Mouse (Mus musculus) G1E-ER4 (cell line): Measurements from ENCODE around the gene Dnhd1. TPM values are rescaled to one million over a fixed set of nuclear protein-coding genes. Genes with fewer than 3 reads are reported as not detected.

ENCODE experiments used
- GATA1 ChIP-seq: IDR thresholded peaks from one replicate; pipeline ENCODE4 v1.8.0; 2012; ENCODE audit warnings: low read length, inconsistent platforms
- polyA plus RNA-seq: library from polyadenylated mRNA; stranded (reverse); fragments of >175 nt; gene quantifications from 2 replicates; pipeline ENCODE4 v1.2.3, GENCODE M21; 2012

Gene Dnhd1
- polyA plus RNA-seq, 1 experiment = not detected

GRCm38 (mm10) chr7:105634272-105634920, 16.2 kb upstream of the Dnhd1 start:
- no peak for TF ChIP-seq GATA1

GRCm38 (mm10) chr7:105635726-105636125, 14.9 kb upstream of the Dnhd1 start:
- no peak for TF ChIP-seq GATA1

GRCm38 (mm10) chr7:105638776-105639175, 11.9 kb upstream of the Dnhd1 start:
- TF ChIP-seq GATA1 = no peak

DNA sequence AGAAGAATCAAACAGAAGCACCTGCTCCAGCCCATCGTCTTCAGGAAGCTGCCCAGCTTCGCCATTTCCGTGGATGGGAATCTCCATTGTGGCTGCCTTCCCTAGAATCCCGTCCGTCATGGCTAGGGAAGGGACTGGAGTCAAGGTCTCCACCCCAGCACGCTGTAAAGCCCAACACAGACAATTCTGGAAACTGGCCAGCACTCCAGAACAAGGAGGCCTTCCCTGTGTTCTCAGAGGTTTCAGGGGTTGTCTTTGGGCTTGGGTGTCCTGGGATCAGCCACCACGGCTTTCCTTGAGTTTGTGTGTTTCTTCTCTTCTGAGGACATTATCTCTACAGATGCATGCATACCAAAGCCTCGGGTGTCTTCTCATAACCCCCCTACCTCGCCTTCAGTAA, 11.3 kb upstream of the Dnhd1 start:
- TF ChIP-seq GATA1 = no peak

- TF ChIP-seq GATA1 = no peak
Measured at GRCm38 (mm10) chr7:105639756-105640155, 10.9 kb upstream of the Dnhd1 start, which contains the start of gene Timm10b. Gene Timm10b, plus strand, starts transcription at chr7:105640056.

DNA sequence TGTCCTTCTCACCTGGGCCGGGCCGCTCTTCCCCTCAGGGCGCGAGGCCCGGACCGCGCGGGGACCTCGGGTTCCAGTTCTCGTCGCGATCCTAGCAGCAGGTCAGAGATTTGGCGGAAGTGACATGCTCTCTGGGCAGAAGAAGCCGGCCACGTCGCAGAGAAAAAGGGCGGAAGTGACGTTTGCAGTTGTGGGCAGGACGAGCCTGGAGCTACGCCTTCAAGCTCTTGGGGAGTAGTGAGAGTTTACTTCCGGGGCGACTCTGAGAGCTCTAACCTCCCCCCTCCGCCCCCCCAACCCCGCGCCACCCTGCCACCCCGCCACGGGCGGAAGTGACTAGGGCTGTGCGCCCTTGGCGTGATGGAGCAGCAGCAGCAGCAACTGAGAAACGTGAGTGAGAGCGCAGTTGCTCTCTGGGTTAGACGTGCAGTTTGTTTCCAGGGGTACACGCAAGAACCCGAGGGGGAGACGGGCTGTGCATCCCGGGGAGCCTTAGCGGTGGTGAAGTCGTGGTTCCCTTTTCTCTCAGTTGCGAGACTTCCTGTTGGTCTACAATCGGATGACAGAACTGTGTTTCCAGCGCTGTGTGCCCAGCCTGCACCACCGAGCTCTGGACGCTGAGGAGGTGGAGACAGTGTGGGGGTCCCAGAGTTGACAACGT, 10.3 kb upstream of the Dnhd1 start, which contains the start of the genes Arfip2 and Gm45799:
Gene Arfip2, minus strand, starts transcription at position 184 of the 661 bp plus-strand sequence.
Gene Gm45799, plus strand, starts transcription at position 320 of the 661 bp plus-strand sequence.
- TF ChIP-seq GATA1 = no peak

DNA sequence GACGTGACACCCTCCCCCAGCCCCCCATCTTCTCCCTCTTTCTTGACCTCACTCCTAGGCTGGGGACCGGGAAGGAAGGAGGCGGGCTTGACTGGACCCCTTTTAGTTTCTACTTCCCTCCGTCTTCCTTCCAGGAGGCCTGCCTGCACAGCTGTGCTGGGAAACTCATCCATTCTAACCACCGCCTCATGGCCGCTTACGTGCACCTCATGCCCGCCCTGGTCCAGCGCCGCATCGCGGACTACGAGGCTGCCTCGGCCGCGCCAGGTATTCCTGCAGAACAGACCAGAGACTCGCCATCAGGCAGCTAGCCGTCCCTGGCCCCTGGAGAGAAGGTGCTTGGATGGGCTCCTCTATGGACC, 9.8 kb upstream of the Dnhd1 start:
- TF ChIP-seq GATA1 = no peak

DNA sequence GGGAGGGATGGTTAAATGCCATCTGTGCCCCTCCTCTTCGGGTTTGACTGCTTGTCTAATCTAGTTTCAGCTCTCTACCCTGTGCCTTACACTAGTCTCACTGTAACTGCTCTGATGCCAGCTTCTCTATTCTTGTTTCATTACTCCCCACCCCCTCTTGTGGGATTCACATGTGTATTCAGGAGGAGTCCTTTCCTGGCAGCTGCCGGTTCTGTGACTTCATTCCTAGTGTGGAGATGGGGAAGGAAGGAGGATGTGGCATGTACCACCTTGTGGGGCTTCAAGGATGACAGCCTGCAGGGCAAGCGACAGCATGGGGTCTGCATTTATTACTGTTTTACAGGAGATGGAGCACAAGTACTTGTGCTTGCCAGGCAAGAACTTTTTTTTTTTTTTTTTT, 8.7 kb upstream of the Dnhd1 start:
- no peak for TF ChIP-seq GATA1

DNA sequence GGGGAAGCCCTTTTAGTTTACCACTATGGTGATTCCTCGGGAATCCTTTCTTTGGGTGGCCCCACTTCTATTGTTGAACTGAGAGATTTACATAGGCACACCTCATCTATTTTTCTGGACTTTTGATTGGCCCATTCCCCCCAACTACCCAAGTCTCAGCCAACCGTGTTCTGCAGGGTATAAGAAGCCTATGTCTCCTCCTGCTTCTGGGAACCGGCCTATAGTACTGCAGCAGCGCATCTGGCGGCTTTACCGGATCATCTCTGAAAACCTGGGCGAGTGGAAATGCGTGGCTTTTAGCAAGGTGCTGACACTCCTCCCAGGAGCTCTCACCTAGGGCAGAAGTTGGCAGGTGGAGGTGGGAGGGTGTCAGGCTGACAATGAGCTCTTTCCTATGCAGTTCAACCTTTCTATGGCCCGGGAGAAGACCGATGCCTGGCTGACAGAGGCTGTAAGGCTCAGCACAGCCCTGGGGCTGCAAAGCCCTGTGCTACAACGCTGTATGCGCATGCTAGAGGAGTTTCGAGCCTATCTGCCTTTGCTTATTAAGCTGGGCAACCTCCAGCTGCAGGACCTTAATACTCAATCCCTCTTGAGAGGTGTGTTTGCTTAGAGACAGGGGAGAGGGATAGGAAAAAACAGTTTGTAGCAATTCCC, 35.0 kb downstream of the Dnhd1 start:
- TF ChIP-seq GATA1 = no peak

DNA sequence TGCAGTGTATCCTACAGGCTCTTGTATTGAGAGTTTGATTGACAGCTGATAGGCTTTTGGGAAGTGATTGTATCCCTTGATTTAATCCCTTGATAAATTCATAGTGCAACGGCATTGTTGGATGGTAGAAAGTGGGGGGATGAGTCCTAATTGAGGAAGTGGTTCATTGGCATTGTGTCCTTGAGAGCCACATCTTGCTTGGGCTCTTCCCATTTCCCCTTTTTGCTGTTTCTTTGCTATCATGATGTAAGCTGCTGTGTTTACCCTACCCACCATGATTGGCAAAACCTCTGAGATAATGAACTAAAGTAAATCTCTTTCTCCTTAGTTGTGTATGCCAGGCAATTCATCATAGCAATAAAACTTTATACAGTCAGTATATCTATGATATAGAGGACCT, 40.2 kb downstream of the Dnhd1 start:
- TF ChIP-seq GATA1 = no peak

- TF ChIP-seq GATA1 = no peak
Measured at GRCm38 (mm10) chr7:105703184-105703583, 52.6 kb downstream of the Dnhd1 start.

- no peak for TF ChIP-seq GATA1
Measured at GRCm38 (mm10) chr7:105703816-105704215, 53.2 kb downstream of the Dnhd1 start.

DNA sequence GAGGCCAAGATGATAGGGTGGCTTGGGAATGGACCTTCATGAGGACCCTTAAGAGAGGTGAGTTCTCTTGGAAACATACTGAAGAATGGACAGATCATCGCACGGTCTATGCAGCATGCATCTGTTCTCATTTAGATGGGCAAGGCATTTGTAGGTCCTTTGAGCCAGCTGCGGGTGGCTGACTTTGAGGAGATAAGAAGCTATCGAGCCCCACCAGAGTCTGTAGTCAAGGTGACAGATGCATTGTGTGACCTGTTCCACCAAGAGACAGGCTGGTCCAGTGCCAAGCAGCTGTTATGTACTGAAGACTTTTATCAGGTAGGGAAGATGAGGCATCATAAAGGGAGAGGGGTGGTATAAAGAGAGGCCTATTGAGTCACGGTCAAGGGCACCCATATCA, 58.1 kb downstream of the Dnhd1 start:
- no peak for TF ChIP-seq GATA1

GRCm38 (mm10) chr7:105715366-105715765, 64.7 kb downstream of the Dnhd1 start:
- TF ChIP-seq GATA1 = no peak

GRCm38 (mm10) chr7:105721916-105722315, 71.3 kb downstream of the Dnhd1 start:
- no peak for TF ChIP-seq GATA1

DNA sequence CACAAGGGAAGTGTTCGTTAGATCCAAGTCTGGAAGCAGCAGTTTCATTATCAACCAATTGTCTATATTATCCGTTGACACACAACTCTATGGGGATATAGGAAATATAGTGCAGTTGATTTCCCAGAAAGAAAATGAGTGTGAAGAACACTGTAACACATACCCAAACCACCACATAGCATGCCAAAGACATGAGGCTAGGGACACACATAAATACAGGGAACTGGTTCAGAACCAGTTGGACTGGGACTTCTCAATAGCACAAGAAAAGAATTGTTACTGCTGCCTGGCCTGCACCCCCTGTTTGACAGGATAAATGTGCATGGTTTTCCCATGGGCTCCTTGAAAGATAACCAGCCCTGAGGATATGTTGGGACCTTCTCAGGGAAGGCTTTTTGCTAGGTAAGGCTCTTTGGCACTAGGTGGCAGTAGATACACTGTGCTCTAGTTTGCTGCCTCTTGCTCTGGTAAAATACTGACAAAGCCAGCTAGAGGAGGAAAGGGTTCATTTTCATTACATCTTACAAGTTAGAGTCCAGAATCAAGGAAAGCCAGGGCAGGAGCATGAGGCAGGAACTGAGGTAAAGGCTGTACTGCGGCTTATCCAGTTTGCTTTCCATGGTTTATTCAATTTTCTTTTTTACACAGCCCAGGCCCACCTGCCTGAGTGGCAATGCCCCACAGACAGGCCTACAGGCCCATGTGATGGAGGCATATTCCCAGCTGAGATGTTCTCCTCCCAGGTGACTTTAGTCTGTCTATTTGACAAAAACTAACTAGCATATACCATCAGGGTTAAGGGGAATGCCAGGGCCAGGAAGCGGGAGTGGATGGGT, 75.7 kb downstream of the Dnhd1 start:
- no peak for TF ChIP-seq GATA1
